Mouse (Mus musculus) kidney, postnatal 0 days (tissue): ENCODE results near the gene Ppt2. TPM values are rescaled to one million over a fixed set of nuclear protein-coding genes. Genes with fewer than 3 reads are reported as not detected.

Source experiments
- ATAC-seq: fragments of 200-750 bp; cut with Nextera tagmentation; replicated peaks from 2 replicates; pipeline ENCODE4 v1.8.0; 2017; ENCODE audit warnings: low read depth, moderate number of reproducible peaks, moderate TSS enrichment, moderate library complexity; ENCODE audit not compliant: low FRiP score
- DNase-seq: peaks from one replicate; pipeline ENCODE4 v3.0.0-alpha.2; 2016; ENCODE audit warnings: low spot score
- H3K27ac ChIP-seq: fragments of 300-500 bp; sonication (generic); 2 replicates; pipeline ENCODE4 v1.5.1; 2014; ENCODE audit warnings: mild to moderate bottlenecking
- H3K27me3 ChIP-seq: fragments of 300-500 bp; sonication (generic); 2 replicates; pipeline ENCODE4 v1.6.1; 2014; ENCODE audit warnings: low read length, mixed read lengths; ENCODE audit not compliant: insufficient read depth
- H3K36me3 ChIP-seq: fragments of 300-500 bp; sonication (generic); 2 replicates; pipeline ENCODE4 v1.6.1; 2014; ENCODE audit warnings: low read length, mixed read lengths; ENCODE audit not compliant: insufficient read depth
- H3K4me1 ChIP-seq: fragments of 300-500 bp; sonication (generic); replicated peaks from 2 replicates; pipeline ENCODE4 v1.6.1; 2014; ENCODE audit warnings: antibody characterized with exemption, low read length, mixed read lengths; ENCODE audit not compliant: insufficient read depth
- H3K4me2 ChIP-seq: fragments of 300-500 bp; sonication (generic); 2 replicates; pipeline ENCODE4 v1.6.1; 2014; ENCODE audit warnings: mild to moderate bottlenecking, low read length, moderate library complexity, mixed read lengths
- H3K4me3 ChIP-seq: fragments of 300-500 bp; sonication (generic); replicated peaks from 2 replicates; pipeline ENCODE4 v1.5.1; 2014; ENCODE audit warnings: low read depth, low read length
- H3K9ac ChIP-seq: fragments of 300-500 bp; sonication (generic); 2 replicates; pipeline ENCODE4 v1.6.1; 2014; ENCODE audit warnings: low read depth, low read length
- H3K9me3 ChIP-seq: fragments of 300-500 bp; sonication (generic); replicated peaks from 2 replicates; pipeline ENCODE4 v1.6.1; 2016; ENCODE audit warnings: low read length, inconsistent platforms, mixed read lengths
- CTCF ChIP-seq: IDR thresholded peaks from 2 replicates; pipeline ENCODE4 v1.5.1; 2016; ENCODE audit warnings: antibody characterized with exemption, low read depth, mild to moderate bottlenecking, moderate library complexity
- WGBS: fragments of 180-500 bp; shearing (Covaris S2); extraction: QIAGEN DNeasy Blood & Tissue Kit; methylation state at CpG from one replicate; pipeline ENCODE4 v1.1.7; 2014; 5-methylcytosine and 5-hydroxymethylcytosine counted together
- polyA plus RNA-seq: library from polyadenylated mRNA; unstranded; fragments of >200 nt; fragmentation: Nextera tagmentation; extraction: Ambion mirVana; gene quantifications from 2 replicates; pipeline ENCODE4 v1.2.1, GENCODE M21; 2015

Gene Ppt2
- 62.9 and 65.5 TPM in 2 replicates for polyA plus RNA-seq

DNA sequence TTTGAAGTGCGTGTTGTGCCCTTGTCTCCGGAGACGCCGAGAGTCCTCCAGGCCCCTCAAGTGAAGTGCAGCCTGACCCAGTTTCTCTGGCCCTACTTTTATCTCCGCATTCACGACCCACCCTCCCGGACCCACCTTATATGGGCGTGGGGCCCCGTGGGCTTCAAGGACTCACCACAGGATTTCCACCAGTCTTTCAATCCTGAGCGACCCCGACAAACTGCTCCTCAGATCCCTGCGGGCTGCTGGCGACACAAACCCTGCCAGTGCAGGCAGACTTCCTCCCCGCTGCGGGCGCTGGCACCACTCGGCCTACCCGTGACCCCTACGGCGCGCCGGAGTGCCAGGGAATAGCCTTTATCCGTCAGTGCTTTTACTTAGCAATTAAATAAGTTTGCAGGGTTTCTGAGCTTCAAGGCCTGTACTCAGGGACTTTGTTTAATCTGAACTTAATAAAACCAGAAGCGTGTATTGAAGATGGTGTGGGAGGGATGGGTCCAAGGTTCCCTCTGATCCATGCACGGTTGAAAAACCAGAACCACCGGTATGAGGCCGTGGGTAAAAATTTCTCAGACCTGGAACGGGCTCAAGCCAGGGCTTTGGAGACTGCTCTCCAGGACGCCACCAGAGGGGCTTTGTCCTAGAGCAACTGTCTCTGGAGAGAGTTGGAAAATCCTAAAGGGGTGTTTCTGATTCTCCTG, at the start of gene Ppt2:
Gene Ppt2, minus strand, starts transcription at position 568 of the 701 bp plus-strand sequence.
- ATAC-seq = no peak
- 1% methylated on average over 29 of the region's 29 CpGs for WGBS
- peaks cover 43% of the 10 kb centered on the region for H3K4me1 ChIP-seq

DNA sequence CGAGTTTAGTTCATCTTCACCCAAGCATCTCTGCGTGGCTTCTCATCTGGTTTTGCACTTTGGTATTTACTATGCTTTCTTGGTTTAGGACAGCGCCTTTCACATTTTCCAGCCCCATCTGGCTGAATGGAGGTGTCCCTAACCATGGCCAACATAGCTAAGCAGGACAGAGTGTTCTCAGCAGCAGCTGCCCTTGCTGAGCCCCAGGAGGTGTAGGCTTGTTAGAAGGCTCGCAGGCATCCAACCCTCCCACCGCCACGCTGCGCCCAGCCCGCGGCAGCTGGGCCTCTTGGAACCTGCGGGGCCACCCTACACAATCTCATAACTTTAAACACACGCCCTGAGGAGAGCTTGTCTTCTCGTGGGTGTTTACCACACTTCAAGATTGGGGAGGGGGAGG, 48.4 kb upstream of the Ppt2 start:
- H3K27me3 ChIP-seq = peaks cover 31% of the 10 kb centered on the region
- WGBS = 74% methylated on average over 12 of the region's 12 CpGs

More for the DNA sequence above, at the start of gene Ppt2:
- DNase-seq = peak; percentile 60
- Histone ChIP-seq H3K9ac (peak within 1 kb of the TSS; percentile 74), H3K9me3 (no peaks in the 10 kb centered on the region), H3K4me3 (peak within 1 kb of the TSS; percentile 67), H3K27me3 (0 out of 2 replicates have a peak, but pooled peaks cover 9% of the 10 kb centered on the region), H3K27ac (peak within 1 kb of the TSS; percentile 96), H3K36me3 (peaks cover 5% of the 10 kb centered on the region), H3K4me2 (peak within 1 kb of the TSS; percentile 89)
- no peak for TF ChIP-seq CTCF

DNA sequence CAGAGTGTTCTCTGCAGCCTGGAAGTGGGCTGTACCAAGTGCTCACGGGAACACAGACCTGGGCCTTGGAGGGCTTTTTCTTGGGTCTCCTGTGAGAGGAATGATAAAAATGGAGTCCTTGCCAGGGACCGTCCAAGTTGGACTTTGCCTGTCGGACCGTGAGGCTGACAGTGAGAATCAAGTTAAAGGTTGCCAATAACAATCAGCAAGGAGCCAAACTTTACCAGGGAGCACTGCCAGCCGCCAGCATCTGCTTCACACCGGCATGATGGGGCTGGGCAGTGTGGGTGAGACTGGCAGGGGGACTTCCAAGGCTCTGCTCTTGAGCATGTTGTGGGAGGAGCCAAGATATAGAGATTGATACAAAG, 47.8 kb upstream of the Ppt2 start:
- TF ChIP-seq CTCF = no peak
- ATAC-seq (no peak), DNase-seq (no peak)
- no peaks in the 10 kb centered on the region for H3K9me3 ChIP-seq
- no peak overlapping the region for H3K27ac ChIP-seq
- 71% methylated on average over 6 of the region's 6 CpGs for WGBS
- no peaks in the 10 kb centered on the region for H3K36me3 ChIP-seq
- H3K9ac ChIP-seq = no peak overlapping the region
- H3K4me1 ChIP-seq = peaks cover 12% of the 10 kb centered on the region; the same call in 1 of the 2 replicates
- H3K4me3 ChIP-seq = no peak overlapping the region
- H3K27me3 ChIP-seq = peaks cover 35% of the 10 kb centered on the region
- H3K4me2 ChIP-seq = no peak overlapping the region

More for the DNA sequence above, 48.4 kb upstream of the Ppt2 start:
- no peak for ATAC-seq
- TF ChIP-seq CTCF = no peak
- Histone ChIP-seq H3K4me3 (no peak overlapping the region), H3K9ac (no peak overlapping the region), H3K9me3 (no peaks in the 10 kb centered on the region), H3K4me2 (no peak overlapping the region), H3K27ac (no peak overlapping the region), H3K36me3 (no peaks in the 10 kb centered on the region), H3K4me1 (peaks cover 9% of the 10 kb centered on the region; the same call in 1 of the 2 replicates)
- no peak for DNase-seq

DNA sequence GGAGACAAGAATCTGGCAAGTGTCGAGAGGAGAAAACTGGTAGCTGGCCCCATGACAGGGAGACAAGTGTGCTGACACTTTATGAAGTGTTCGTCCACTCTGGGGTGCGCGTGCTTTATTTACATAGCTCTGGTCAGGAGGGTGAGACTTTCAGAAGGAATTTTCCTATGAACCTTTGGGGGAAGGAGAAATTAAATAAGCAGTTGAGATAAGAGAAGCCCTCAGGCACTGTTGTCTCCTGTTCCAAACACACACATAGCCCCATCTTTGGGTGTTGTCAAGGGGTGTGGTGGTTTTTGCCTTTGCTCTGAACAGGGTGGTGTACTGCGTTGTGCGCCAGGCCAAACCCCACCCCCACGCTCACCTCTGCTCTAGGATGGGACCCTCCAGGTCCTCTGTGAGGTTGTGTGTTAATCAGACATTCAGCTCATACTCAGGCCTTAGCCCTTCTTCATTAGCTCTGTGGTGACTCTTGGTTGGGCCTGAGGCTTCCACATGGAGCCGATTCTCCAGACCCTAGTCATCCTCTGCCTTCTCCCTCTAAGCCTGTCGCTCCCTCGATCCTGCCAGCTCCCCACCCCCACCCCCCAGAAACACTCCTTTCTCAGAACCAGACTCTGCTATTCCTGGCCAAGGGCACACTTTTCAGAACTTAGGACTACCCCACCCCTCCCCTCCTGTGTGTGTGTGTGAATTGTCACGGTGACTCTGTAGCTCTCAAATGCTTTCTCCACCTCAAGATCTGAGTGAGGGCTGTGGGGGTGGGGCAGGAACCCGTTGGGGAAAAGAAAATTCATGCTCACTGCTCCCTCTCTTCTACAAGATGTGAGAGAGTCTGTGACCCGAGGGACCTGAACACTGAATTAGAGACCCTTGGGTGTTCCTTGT, 47.1 kb upstream of the Ppt2 start:
- Histone ChIP-seq H3K4me2 (no peak overlapping the region), H3K9me3 (no peaks in the 10 kb centered on the region), H3K4me3 (no peak overlapping the region), H3K9ac (no peak overlapping the region), H3K27ac (no peak overlapping the region), H3K4me1 (peaks cover 13% of the 10 kb centered on the region; the same call in 1 of the 2 replicates), H3K27me3 (peaks cover 38% of the 10 kb centered on the region), H3K36me3 (no peaks in the 10 kb centered on the region)
- TF ChIP-seq CTCF = no peak
- DNase-seq = no peak
- WGBS = 62% methylated on average over 13 of the region's 13 CpGs
- ATAC-seq = no peak

DNA sequence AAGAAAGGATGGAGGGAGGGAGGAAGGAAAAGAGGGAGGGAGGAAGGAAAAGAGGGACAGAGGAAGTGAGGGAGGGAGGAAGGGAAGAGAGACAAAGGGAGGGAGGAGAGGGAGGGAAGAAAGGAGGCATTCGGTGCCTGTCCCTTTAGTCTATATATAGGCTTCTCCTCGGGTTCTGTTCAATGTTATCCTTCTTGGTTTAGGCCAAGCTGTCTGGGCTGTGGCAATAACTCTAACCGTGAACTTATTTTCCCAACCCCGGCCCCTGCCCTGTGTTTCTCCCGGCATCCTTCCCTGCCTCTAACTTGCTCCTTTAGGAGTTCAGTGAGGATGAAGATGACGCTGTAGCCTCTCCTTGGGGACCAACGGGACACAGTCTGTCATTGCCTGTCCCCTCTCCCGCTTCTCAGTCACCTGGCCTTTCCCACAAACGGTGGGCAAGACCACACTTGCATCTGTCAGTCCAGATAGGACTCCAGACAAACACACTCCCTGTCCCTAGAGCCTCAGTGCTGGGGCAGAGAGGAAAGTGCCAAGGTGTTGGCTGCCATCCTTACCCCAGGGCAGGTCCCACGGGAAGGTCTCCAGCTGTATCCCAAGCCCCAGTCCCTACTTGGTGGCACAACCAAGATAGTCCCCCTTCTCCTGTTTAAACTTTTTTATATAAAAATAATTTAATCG, 46.4 kb upstream of the Ppt2 start:
- DNase-seq = no peak
- no peak for ATAC-seq
- WGBS = 59% methylated on average over 11 of the region's 11 CpGs
- TF ChIP-seq CTCF = no peak
- Histone ChIP-seq H3K4me3 (no peak overlapping the region), H3K4me2 (no peak overlapping the region), H3K36me3 (no peaks in the 10 kb centered on the region), H3K9me3 (no peaks in the 10 kb centered on the region), H3K27ac (no peak overlapping the region), H3K4me1 (peaks cover 13% of the 10 kb centered on the region; the same call in 1 of the 2 replicates), H3K9ac (no peak overlapping the region), H3K27me3 (peaks cover 36% of the 10 kb centered on the region)

DNA sequence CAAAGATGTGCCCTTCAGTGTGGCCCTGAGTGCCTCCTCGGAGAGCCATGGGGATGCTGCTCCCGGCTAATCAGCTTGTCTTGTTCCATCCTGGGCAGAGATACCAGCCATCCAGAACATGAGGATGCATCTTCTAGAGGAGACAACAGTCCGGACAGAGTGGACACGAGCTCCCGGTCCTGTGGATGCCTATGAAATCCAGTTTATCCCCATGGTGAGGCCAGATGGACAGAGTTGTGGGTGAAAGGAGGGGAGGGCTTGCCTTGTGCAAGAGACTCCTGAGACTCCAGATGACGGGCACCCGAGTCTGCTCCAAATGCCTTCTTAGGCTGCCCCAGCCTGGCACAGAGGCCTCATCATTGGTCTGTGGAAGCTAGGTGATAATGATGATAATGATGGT, 44.8 kb upstream of the Ppt2 start:
- no peak for ATAC-seq
- H3K27me3 ChIP-seq = peaks cover 33% of the 10 kb centered on the region
- WGBS = 86% methylated on average over 7 of the region's 7 CpGs

More for the DNA sequence above, 44.8 kb upstream of the Ppt2 start:
- TF ChIP-seq CTCF = no peak
- Histone ChIP-seq H3K27ac (no peak overlapping the region), H3K9ac (no peak overlapping the region), H3K9me3 (no peaks in the 10 kb centered on the region), H3K4me3 (no peak overlapping the region), H3K36me3 (no peaks in the 10 kb centered on the region), H3K4me1 (peaks cover 13% of the 10 kb centered on the region; the same call in 1 of the 2 replicates), H3K4me2 (no peak overlapping the region)
- DNase-seq = no peak
